Mouse (Mus musculus): ENCODE measurements around the gene Phgdh. TPM values are rescaled to one million over a fixed set of nuclear protein-coding genes. Genes with fewer than 3 reads are reported as not detected.

The Phgdh gene
- polyA plus RNA-seq, 1 experiment = 119 TPM

DNA sequence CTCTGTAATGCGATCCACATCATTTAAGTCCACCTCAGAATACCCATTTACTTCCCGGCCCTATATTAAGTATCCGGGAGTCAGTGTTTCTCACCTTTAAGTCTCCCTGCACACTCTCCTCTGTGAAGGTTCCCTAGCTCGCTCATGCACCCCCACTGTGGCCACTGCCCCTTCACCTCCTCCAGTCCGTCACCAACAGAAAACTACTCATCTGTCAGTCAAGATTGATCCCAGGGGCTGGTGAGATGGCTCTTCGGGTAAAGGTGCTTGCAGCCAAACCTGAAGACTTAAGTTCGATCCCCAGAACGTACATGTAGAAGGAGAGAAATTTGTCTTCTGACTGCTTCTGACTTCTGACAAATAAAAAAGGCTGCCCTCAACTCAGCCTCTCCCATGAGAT lies 57.4 kb downstream of the Phgdh start:
- DNase-seq (ENCODE audit: low read depth) = no peak
- TF ChIP-seq CTCF (IDR thresholded peaks at IDR 0.05; ENCODE audit: borderline replicate concordance, extremely low read depth, insufficient read depth, insufficient read length) (no peak), POLR2A (IDR thresholded peaks at IDR 0.05; ENCODE audit: borderline replicate concordance, extremely low read depth, insufficient read depth, insufficient read length, poor library complexity, severe bottlenecking) (no peak)

GRCm38 (mm10) chr3:98280933-98281678 lies 58.7 kb downstream of the Phgdh start:
- DNase-seq (ENCODE audit: low read depth) = peak; percentile 84
- TF ChIP-seq POLR2A (IDR thresholded peaks at IDR 0.05; ENCODE audit: borderline replicate concordance, extremely low read depth, insufficient read depth, insufficient read length, poor library complexity, severe bottlenecking) = no peak
- TF ChIP-seq CTCF (IDR thresholded peaks at IDR 0.05; ENCODE audit: borderline replicate concordance, extremely low read depth, insufficient read depth, insufficient read length) = peak; percentile 99

GRCm38 (mm10) chr3:98280204-98280932 lies 59.4 kb downstream of the Phgdh start, which contains the start of gene Hmgcs2:
TSS of gene Hmgcs2 (plus strand) at chr3:98280435.
- DNase-seq (ENCODE audit: low read depth) = peak; percentile 33

GRCm38 (mm10) chr3:98279682-98280081 lies 60.1 kb downstream of the Phgdh start:
- TF ChIP-seq CTCF (IDR thresholded peaks at IDR 0.05; ENCODE audit: borderline replicate concordance, extremely low read depth, insufficient read depth, insufficient read length) = no peak
- no peak for TF ChIP-seq POLR2A (IDR thresholded peaks at IDR 0.05; ENCODE audit: borderline replicate concordance, extremely low read depth, insufficient read depth, insufficient read length, poor library complexity, severe bottlenecking)
- DNase-seq (ENCODE audit: low read depth) = no peak

More at GRCm38 (mm10) chr3:98280204-98280932, 59.4 kb downstream of the Phgdh start, which contains the start of gene Hmgcs2:
- no peak for TF ChIP-seq POLR2A (IDR thresholded peaks at IDR 0.05; ENCODE audit: borderline replicate concordance, extremely low read depth, insufficient read depth, insufficient read length, poor library complexity, severe bottlenecking)

GRCm38 (mm10) chr3:98273623-98274398 lies 66.0 kb downstream of the Phgdh start:
- DNase-seq (ENCODE audit: low read depth) = peak; percentile 62
- TF ChIP-seq POLR2A (IDR thresholded peaks at IDR 0.05; ENCODE audit: borderline replicate concordance, extremely low read depth, insufficient read depth, insufficient read length, poor library complexity, severe bottlenecking) = no peak
- no peak for TF ChIP-seq CTCF (IDR thresholded peaks at IDR 0.05; ENCODE audit: borderline replicate concordance, extremely low read depth, insufficient read depth, insufficient read length)

DNA sequence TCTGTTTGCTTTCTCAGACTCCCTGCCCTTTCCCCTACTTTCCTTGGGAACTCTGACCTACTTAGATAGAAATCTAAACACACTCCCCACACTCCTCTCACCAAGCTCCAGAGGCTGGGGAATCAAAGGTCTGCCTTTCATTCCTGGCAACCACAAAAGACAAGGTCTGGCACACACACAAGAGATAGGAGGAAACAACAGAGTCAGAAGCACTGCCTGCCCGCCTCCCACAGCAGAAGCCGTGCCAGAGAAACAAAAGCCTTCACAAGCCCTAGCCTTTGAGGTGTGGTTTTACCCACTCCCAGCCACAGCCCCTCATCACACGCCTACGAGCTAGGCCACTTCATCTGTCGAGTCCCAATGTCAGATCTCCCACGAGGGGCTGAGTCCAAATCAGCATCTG lies 72.5 kb downstream of the Phgdh start:
- no peak for TF ChIP-seq POLR2A (IDR thresholded peaks at IDR 0.05; ENCODE audit: borderline replicate concordance, extremely low read depth, insufficient read depth, insufficient read length, poor library complexity, severe bottlenecking)
- TF ChIP-seq CTCF (IDR thresholded peaks at IDR 0.05; ENCODE audit: borderline replicate concordance, extremely low read depth, insufficient read depth, insufficient read length) = no peak
- DNase-seq (ENCODE audit: low read depth) = peak; percentile 72

Other genes starting within 250 kb of the Phgdh start
- gene Adam30, start 179.4 kb downstream of the Phgdh start, polyA plus RNA-seq (2012; rRNA removed) = not detected in 2 replicates
- gene Reg4, start 117.8 kb downstream of the Phgdh start, polyA plus RNA-seq (2012; rRNA removed) = not detected in 2 replicates
- gene Hmgcs2, start 59.6 kb downstream of the Phgdh start, polyA plus RNA-seq (2012; rRNA removed) = 5.3 and 9.4 TPM in 2 replicates
- 16.6 and 27.2 TPM in 2 replicates for gene Zfp697, start 42.5 kb upstream of the Phgdh start, polyA plus RNA-seq (2012; rRNA removed)
- gene Gm4450, start 117.1 kb upstream of the Phgdh start, polyA plus RNA-seq (2012; rRNA removed) = not detected in 2 replicates
- gene Hsd3b4, start 170.5 kb upstream of the Phgdh start, polyA plus RNA-seq (2012; rRNA removed) = not detected in 2 replicates
- gene Gm10681, start 248.8 kb upstream of the Phgdh start, polyA plus RNA-seq (2012; rRNA removed) = not detected in 2 replicates